Mouse (Mus musculus): ENCODE measurements around the gene Dcun1d1. TPM values are rescaled to one million over a fixed set of nuclear protein-coding genes. Genes with fewer than 3 reads are reported as not detected.
A peak's percentile ranks its signal among the peaks of the same experiment; 100 is the strongest.

Dcun1d1 gene
- total RNA-seq (2014; fragmentation: Nextera tagmentation) (144 and 220 TPM in 2 replicates), total RNA-seq (2017) (89.7 and 136 TPM in 2 replicates), polyA plus RNA-seq (2012) (7.9 and 14.8 TPM in 2 replicates)

- TF ChIP-seq POLR2AphosphoS5 (IDR thresholded peaks at IDR 0.05; ENCODE audit: insufficient replicate concordance, low read depth, low read length): no peak
- no peak for TF ChIP-seq GATA1 (IDR thresholded peaks at IDR 0.05; ENCODE audit: borderline replicate concordance, low read length)
- TF ChIP-seq TAL1 (conservative IDR thresholded peaks at IDR 0.05; ENCODE audit: low read depth, low read length): no peak
- TF ChIP-seq CTCF (IDR thresholded peaks at IDR 0.05; ENCODE audit: low read depth, low read length): no peak
- no peak for TF ChIP-seq GATA2 (IDR thresholded peaks at IDR 0.05; ENCODE audit: borderline replicate concordance, low read depth, low read length)
- H3K36me3 ChIP-seq (replicated peaks): peaks cover 68% of the 10 kb centered on the region
- H3K9me3 ChIP-seq (replicated peaks): no peaks in the 10 kb centered on the region
- peaks cover 30% of the 10 kb centered on the region for H3K4me1 ChIP-seq (ENCODE audit: insufficient read depth, low read depth, low read length)
- no peaks in the 10 kb centered on the region for H3K27me3 ChIP-seq (ENCODE audit: insufficient read depth, low read length)
- ATAC-seq (ENCODE audit: extremely low read depth, insufficient number of reproducible peaks, low FRiP score, poor library complexity, severe bottlenecking) (no peak), DNase-seq (ENCODE audit: low spot score) (no peak)
- H3K4me3 ChIP-seq (ENCODE audit: low read depth, low read length): no peak within 1 kb of the TSS
Observed at GRCm38 (mm10) chr3:35937345-35937744, at the start of gene Dcun1d1. Gene Dcun1d1 (minus strand): TSS chr3:35937445.

DNA sequence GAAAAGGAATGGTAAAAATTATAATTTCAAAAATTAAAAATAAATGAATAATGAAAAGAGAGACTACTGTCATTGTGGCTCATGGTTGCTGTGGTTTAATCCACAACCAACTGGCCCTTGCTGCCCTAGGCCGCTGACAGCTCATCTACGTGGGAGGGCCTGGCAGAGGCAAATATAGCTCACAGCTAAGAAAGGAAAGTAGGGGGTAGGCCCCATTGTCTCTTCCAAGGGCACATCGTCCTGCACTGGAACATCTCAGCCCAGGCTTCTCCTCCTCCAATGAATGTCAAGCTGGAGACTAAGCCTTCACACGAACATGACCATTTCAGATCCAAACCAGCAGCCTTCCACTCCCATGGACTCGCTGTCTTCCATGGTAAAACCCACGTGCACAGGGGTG lies 49.0 kb upstream of the Dcun1d1 start:
- no peaks in the 10 kb centered on the region for H3K4me1 ChIP-seq (ENCODE audit: insufficient read depth, low read depth, low read length)
- no peak for DNase-seq (ENCODE audit: low spot score)
- TF ChIP-seq CTCF (IDR thresholded peaks at IDR 0.05; ENCODE audit: low read depth, low read length) (no peak), POLR2AphosphoS5 (IDR thresholded peaks at IDR 0.05; ENCODE audit: insufficient replicate concordance, low read depth, low read length) (no peak), GATA1 (IDR thresholded peaks at IDR 0.05; ENCODE audit: borderline replicate concordance, low read length) (no peak), GATA2 (IDR thresholded peaks at IDR 0.05; ENCODE audit: borderline replicate concordance, low read depth, low read length) (no peak), TAL1 (conservative IDR thresholded peaks at IDR 0.05; ENCODE audit: low read depth, low read length) (no peak)
- no peaks in the 10 kb centered on the region for H3K27me3 ChIP-seq (ENCODE audit: insufficient read depth, low read length)
- no peaks in the 10 kb centered on the region for H3K9me3 ChIP-seq (replicated peaks)
- H3K4me3 ChIP-seq (ENCODE audit: low read depth, low read length): no peak overlapping the region
- no peak for ATAC-seq (ENCODE audit: extremely low read depth, insufficient number of reproducible peaks, low FRiP score, poor library complexity, severe bottlenecking)
- peaks cover 58% of the 10 kb centered on the region for H3K36me3 ChIP-seq (replicated peaks)

DNA sequence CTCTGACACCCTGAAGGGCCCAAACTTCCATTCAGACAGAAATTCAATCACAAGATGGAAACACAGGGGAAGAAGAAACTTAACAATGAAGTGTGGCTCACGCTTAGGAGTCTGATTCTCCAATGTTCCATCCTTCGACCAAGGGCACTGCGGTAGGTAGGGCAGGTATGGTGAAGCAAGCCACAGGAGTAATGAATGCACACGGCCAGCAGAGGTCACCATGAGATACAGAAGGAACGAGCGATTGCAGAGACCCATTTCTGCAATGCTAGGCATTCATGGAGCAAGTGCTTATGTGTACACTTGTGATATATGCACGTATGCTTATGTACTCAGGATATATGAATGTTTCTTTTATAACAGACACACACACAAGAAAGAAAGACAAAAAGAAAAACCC lies 36.3 kb upstream of the Dcun1d1 start:
- DNase-seq (ENCODE audit: low spot score): peak; percentile 14
- TF ChIP-seq POLR2AphosphoS5 (IDR thresholded peaks at IDR 0.05; ENCODE audit: insufficient replicate concordance, low read depth, low read length): no peak
- peak; percentile 59; the same call in 1 of the 2 replicates for TF ChIP-seq CTCF (IDR thresholded peaks at IDR 0.05; ENCODE audit: low read depth, low read length)

DNA sequence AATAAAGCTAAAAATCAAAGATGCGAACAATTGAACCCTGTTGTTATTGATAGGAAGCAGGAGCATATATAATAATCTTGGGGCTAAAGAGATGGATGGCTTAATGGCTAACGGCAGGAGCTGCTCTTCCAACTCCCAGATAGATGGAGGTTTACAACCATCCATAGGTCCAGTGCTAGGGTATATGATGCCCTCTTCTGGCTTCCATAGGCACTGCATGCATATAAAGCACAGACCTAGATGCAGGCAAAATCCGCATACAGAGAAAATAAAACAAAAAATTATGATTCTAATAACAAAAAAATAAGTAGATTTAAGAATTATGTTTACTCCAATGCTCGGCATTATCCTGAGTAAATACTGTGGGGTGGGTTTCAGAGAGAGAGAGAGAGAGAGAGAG lies 35.7 kb upstream of the Dcun1d1 start:
- Histone ChIP-seq H3K27me3 (ENCODE audit: insufficient read depth, low read length) (no peaks in the 10 kb centered on the region), H3K4me1 (ENCODE audit: insufficient read depth, low read depth, low read length) (no peaks in the 10 kb centered on the region), H3K36me3 (replicated peaks) (peaks cover 60% of the 10 kb centered on the region), H3K4me3 (ENCODE audit: low read depth, low read length) (no peak overlapping the region), H3K9me3 (replicated peaks) (no peaks in the 10 kb centered on the region)
- ATAC-seq (ENCODE audit: extremely low read depth, insufficient number of reproducible peaks, low FRiP score, poor library complexity, severe bottlenecking) (no peak; the same call in 1 of the 2 replicates), DNase-seq (ENCODE audit: low spot score) (peak; percentile 17)
- TF ChIP-seq POLR2AphosphoS5 (IDR thresholded peaks at IDR 0.05; ENCODE audit: insufficient replicate concordance, low read depth, low read length) (no peak), GATA2 (IDR thresholded peaks at IDR 0.05; ENCODE audit: borderline replicate concordance, low read depth, low read length) (no peak), CTCF (IDR thresholded peaks at IDR 0.05; ENCODE audit: low read depth, low read length) (peak; percentile 46; the same call in 1 of the 2 replicates), GATA1 (IDR thresholded peaks at IDR 0.05; ENCODE audit: borderline replicate concordance, low read length) (no peak), TAL1 (conservative IDR thresholded peaks at IDR 0.05; ENCODE audit: low read depth, low read length) (no peak)

More for the DNA sequence above, 36.3 kb upstream of the Dcun1d1 start:
- Histone ChIP-seq H3K9me3 (replicated peaks) (no peaks in the 10 kb centered on the region), H3K4me1 (ENCODE audit: insufficient read depth, low read depth, low read length) (no peaks in the 10 kb centered on the region), H3K36me3 (replicated peaks) (peaks cover 63% of the 10 kb centered on the region), H3K4me3 (ENCODE audit: low read depth, low read length) (no peak overlapping the region), H3K27me3 (ENCODE audit: insufficient read depth, low read length) (no peaks in the 10 kb centered on the region)
- ATAC-seq (ENCODE audit: extremely low read depth, insufficient number of reproducible peaks, low FRiP score, poor library complexity, severe bottlenecking): no peak

GRCm38 (mm10) chr3:35971149-35971548 lies 33.9 kb upstream of the Dcun1d1 start:
- no peak overlapping the region for H3K4me3 ChIP-seq (ENCODE audit: low read depth, low read length)
- H3K9me3 ChIP-seq (replicated peaks): no peaks in the 10 kb centered on the region
- H3K36me3 ChIP-seq (replicated peaks): peaks cover 59% of the 10 kb centered on the region
- H3K27me3 ChIP-seq (ENCODE audit: insufficient read depth, low read length): no peaks in the 10 kb centered on the region
- ATAC-seq (ENCODE audit: extremely low read depth, insufficient number of reproducible peaks, low FRiP score, poor library complexity, severe bottlenecking) (no peak), DNase-seq (ENCODE audit: low spot score) (no peak)
- TF ChIP-seq POLR2AphosphoS5 (IDR thresholded peaks at IDR 0.05; ENCODE audit: insufficient replicate concordance, low read depth, low read length) (no peak), GATA1 (IDR thresholded peaks at IDR 0.05; ENCODE audit: borderline replicate concordance, low read length) (no peak), TAL1 (conservative IDR thresholded peaks at IDR 0.05; ENCODE audit: low read depth, low read length) (no peak), CTCF (IDR thresholded peaks at IDR 0.05; ENCODE audit: low read depth, low read length) (no peak), GATA2 (IDR thresholded peaks at IDR 0.05; ENCODE audit: borderline replicate concordance, low read depth, low read length) (no peak)
- H3K4me1 ChIP-seq (ENCODE audit: insufficient read depth, low read depth, low read length): peaks cover 7% of the 10 kb centered on the region

GRCm38 (mm10) chr3:35970441-35970840 lies 33.2 kb upstream of the Dcun1d1 start:
- no peak for TF ChIP-seq CTCF (IDR thresholded peaks at IDR 0.05; ENCODE audit: low read depth, low read length)
- no peak for TF ChIP-seq TAL1 (conservative IDR thresholded peaks at IDR 0.05; ENCODE audit: low read depth, low read length)
- no peak for TF ChIP-seq GATA2 (IDR thresholded peaks at IDR 0.05; ENCODE audit: borderline replicate concordance, low read depth, low read length)
- TF ChIP-seq POLR2AphosphoS5 (IDR thresholded peaks at IDR 0.05; ENCODE audit: insufficient replicate concordance, low read depth, low read length): no peak
- TF ChIP-seq GATA1 (IDR thresholded peaks at IDR 0.05; ENCODE audit: borderline replicate concordance, low read length): no peak
- Histone ChIP-seq H3K9me3 (replicated peaks) (no peaks in the 10 kb centered on the region), H3K4me3 (ENCODE audit: low read depth, low read length) (no peak overlapping the region), H3K4me1 (ENCODE audit: insufficient read depth, low read depth, low read length) (peaks cover 7% of the 10 kb centered on the region), H3K27me3 (ENCODE audit: insufficient read depth, low read length) (no peaks in the 10 kb centered on the region), H3K36me3 (replicated peaks) (peaks cover 52% of the 10 kb centered on the region)
- no peak for DNase-seq (ENCODE audit: low spot score)
- ATAC-seq (ENCODE audit: extremely low read depth, insufficient number of reproducible peaks, low FRiP score, poor library complexity, severe bottlenecking): no peak

Measured in G1E (cell line).